Mouse (Mus musculus) lung, embryonic 15.5 days (tissue): ENCODE data around the gene Chadl. TPM values are rescaled to one million over a fixed set of nuclear protein-coding genes. Genes with fewer than 3 reads are reported as not detected.
"Not testable (repeated sequence)": the region's sequence is repeated elsewhere in the genome, so short reads cannot be mapped to it uniquely, and the experiment has no call there.

Experiments used
- ATAC-seq: fragments of 200-750 bp; cut with Nextera tagmentation; 2 replicates; pipeline ENCODE4 v1.8.0; 2017; ENCODE audit warnings: moderate number of reproducible peaks, borderline replicate concordance; ENCODE audit not compliant: low FRiP score, low TSS enrichment; ENCODE audit errors: extremely low read depth
- H3K27ac ChIP-seq: fragments of 300-500 bp; sonication (generic); 2 replicates; pipeline ENCODE4 v1.5.1; 2015; ENCODE audit warnings: moderate library complexity, mild to moderate bottlenecking, inconsistent platforms
- H3K27me3 ChIP-seq: fragments of 300-500 bp; sonication (generic); 2 replicates; pipeline ENCODE4 v1.6.1; 2015; ENCODE audit warnings: inconsistent platforms
- H3K36me3 ChIP-seq: fragments of 300-500 bp; sonication (generic); 2 replicates; pipeline ENCODE4 v1.6.1; 2015; ENCODE audit warnings: inconsistent platforms
- H3K4me1 ChIP-seq: fragments of 300-500 bp; sonication (generic); 2 replicates; pipeline ENCODE4 v1.6.1; 2015; ENCODE audit warnings: inconsistent platforms
- H3K4me2 ChIP-seq: fragments of 300-500 bp; sonication (generic); 2 replicates; pipeline ENCODE4 v1.6.1; 2015; ENCODE audit warnings: inconsistent platforms, mild to moderate bottlenecking, moderate library complexity
- H3K4me3 ChIP-seq: fragments of 300-500 bp; sonication (generic); 2 replicates; pipeline ENCODE4 v1.5.1; 2015; ENCODE audit warnings: mild to moderate bottlenecking, inconsistent platforms
- H3K9ac ChIP-seq: fragments of 300-500 bp; sonication (generic); 2 replicates; pipeline ENCODE4 v1.6.1; 2015; ENCODE audit warnings: inconsistent platforms
- H3K9me3 ChIP-seq: fragments of 300-500 bp; sonication (generic); 2 replicates; pipeline ENCODE4 v1.6.1; 2016; ENCODE audit warnings: inconsistent platforms
- WGBS: fragments of 180-500 bp; shearing (Covaris S2); methylation state at CpG from one replicate; pipeline ENCODE4 v1.1.7; 2015; 5-methylcytosine and 5-hydroxymethylcytosine counted together
- polyA plus RNA-seq: library from polyadenylated mRNA; unstranded; fragments of >200 nt; fragmentation: Nextera tagmentation; extraction: Ambion mirVana; gene quantifications from 2 replicates; pipeline ENCODE4 v1.2.1, GENCODE M21; 2015

Chadl gene
- 5.7 and 5.8 TPM in 2 replicates for polyA plus RNA-seq

DNA sequence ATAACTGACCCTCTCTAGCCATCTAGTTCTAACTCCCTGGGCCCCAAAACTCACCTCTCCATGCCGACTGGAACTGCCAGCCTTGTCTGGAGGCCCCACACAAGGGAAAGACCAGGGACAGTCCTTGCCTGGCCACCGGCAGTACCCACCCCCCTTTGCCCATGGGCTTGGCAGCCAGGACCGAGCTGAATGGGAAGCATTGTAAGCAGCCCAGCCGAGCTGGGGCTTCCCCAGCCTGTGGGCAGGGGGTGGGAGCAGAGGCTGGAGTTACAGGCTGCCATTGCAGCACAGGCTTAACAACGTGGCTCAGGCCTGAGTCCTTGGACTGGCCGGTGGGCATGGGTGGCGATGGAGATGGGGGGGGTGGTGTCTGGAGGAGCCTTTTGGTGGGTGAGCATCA lies at the start of gene Chadl:
Gene Chadl (minus strand): TSS at position 113 of the 400 bp plus-strand sequence.
- ATAC-seq: no peak
- no peaks in the 10 kb centered on the region for H3K36me3 ChIP-seq
- H3K9ac ChIP-seq: no peak within 1 kb of the TSS
- H3K4me3 ChIP-seq: no peak within 1 kb of the TSS
- WGBS: 57% methylated on average over 7 of the region's 7 CpGs
- peaks cover 20% of the 10 kb centered on the region for H3K4me1 ChIP-seq
- peaks cover 40% of the 10 kb centered on the region for H3K27me3 ChIP-seq
- H3K27ac ChIP-seq: no peak within 1 kb of the TSS
- H3K9me3 ChIP-seq: no peaks in the 10 kb centered on the region
- H3K4me2 ChIP-seq: no peak within 1 kb of the TSS

DNA sequence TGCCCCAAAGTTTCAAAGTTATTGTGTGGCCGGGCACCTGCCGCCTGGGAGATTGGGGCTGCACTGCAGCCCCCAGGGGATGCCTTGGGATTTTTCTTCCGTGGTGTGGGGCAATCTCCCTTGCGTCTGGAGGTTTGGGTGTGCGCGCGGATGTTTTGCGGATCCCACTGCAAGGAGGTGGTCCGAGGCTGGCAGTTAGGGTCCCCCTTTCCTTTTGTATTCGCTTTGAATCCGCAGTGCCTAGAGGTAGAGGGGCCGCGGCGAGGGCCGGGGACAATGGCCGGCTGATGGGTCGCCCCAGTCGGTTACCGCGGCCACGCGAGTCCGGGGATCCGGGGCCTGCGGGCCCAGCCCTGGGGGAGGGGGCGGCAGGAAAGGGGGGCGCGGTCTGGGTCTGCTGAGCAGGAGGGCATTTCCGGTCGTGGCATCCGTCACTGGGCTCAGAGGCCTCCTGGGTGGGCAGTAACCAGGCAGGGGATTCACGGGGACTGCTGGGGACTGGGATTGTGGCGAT lies 48.6 kb upstream of the Chadl start:
- Histone ChIP-seq H3K27ac (peak overlapping the region; percentile 90), H3K9ac (peak overlapping the region; percentile 72), H3K4me1 (peaks cover 14% of the 10 kb centered on the region), H3K4me2 (peak overlapping the region; percentile 75), H3K36me3 (no peaks in the 10 kb centered on the region), H3K9me3 (no peaks in the 10 kb centered on the region), H3K27me3 (no peaks in the 10 kb centered on the region), H3K4me3 (peak overlapping the region; percentile 82)
- ATAC-seq: peak; percentile 79
- under 1% methylated on average over 33 of the region's 33 CpGs for WGBS

DNA sequence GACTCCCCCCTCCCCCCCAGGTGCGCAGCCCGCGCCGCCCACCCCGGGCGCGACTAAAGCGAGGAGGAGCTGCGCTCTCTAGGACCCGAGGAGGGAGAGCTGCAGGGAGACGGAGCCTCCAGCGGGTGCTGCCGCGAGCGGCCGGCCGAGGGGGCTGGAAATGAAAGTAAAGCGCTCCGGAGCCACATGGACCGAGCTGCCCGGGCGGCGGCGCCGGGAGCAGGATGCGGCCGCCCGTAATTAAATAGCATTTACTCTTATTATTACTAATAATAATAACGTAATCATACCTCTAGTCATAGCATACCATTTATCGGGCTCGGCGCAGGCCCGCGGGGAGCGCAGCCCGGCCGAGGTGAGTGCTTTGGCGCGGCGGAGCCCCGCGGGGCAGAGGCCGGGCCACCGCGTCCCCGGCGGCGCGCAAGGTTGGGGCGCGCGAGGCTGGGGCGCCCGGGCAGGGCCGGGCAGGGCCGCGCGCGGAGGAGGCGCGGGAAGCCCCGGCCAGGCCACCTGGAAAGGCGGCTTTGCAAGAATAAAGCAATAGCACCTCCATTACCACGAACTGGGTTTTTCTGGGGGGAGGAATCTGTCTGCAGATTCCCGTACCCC lies 48.0 kb upstream of the Chadl start, which contains the start of the genes Zc3h7b and Rangap1:
Gene Zc3h7b (plus strand): TSS at position 66 of the 609 bp plus-strand sequence.
Gene Rangap1 (minus strand): TSS at position 539 of the 609 bp plus-strand sequence.
- under 1% methylated on average over 65 of the region's 65 CpGs for WGBS
- H3K36me3 ChIP-seq: no peaks in the 10 kb centered on the region
- H3K27ac ChIP-seq: peak within 1 kb of the TSS; percentile 90
- no peaks in the 10 kb centered on the region for H3K27me3 ChIP-seq
- H3K4me2 ChIP-seq: peak within 1 kb of the TSS; percentile 75
- ATAC-seq: peak; percentile 85
- peak within 1 kb of the TSS; percentile 82 for H3K4me3 ChIP-seq
- peak within 1 kb of the TSS; percentile 72 for H3K9ac ChIP-seq
- peaks cover 14% of the 10 kb centered on the region for H3K4me1 ChIP-seq
- H3K9me3 ChIP-seq: no peaks in the 10 kb centered on the region

DNA sequence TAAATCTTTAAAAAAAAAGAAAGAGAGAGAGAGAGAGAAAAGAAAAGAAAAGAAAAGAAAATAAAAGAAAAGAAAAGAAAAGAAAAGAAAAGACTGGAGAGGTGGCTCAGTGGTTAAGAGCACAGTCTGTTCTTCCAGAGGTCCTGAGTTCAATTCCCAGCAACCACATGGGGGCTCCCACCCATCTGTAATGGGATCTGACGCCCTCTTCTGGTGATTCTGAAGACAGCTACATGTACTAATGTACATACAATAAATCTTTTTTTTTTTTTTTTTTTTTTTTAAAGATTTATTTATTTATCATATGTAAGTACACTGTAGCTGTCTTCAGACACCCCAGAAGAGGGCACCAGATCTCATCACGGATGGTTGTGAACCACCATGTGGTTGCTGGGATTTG lies 45.3 kb upstream of the Chadl start:
- not testable (repeated sequence) for H3K4me3 ChIP-seq, H3K27ac ChIP-seq, H3K4me2 ChIP-seq, ATAC-seq, H3K9ac ChIP-seq, H3K36me3 ChIP-seq, H3K27me3 ChIP-seq, H3K9me3 ChIP-seq
- peaks cover 12% of the 10 kb centered on the region for H3K4me1 ChIP-seq
- 31% methylated on average over 2 of the region's 2 CpGs for WGBS

DNA sequence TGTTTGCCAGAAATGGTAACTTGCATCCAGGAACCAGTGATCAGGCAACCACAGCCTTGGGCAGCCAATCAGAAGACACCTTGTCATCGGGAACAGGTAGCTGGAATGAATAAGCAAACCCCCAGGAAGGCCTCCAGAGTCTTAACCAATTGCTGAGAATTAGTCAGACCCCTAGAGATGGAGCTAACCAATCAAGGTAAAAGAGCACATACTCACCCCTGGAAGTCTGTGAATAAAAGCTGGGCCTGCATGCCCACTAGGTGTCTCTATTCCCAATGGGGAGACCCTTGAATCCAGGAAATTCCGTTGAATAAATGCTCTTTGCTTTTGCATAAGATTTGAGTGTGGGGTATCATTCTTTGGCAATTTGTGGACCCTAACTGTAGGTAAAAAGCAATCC lies 42.8 kb upstream of the Chadl start:
- Histone ChIP-seq H3K27ac (no peak overlapping the region), H3K9me3 (no peaks in the 10 kb centered on the region), H3K9ac (no peak overlapping the region), H3K4me3 (no peak overlapping the region), H3K27me3 (no peaks in the 10 kb centered on the region), H3K4me1 (0 out of 2 replicates have a peak, but pooled peaks cover 4% of the 10 kb centered on the region), H3K4me2 (no peak overlapping the region), H3K36me3 (no peaks in the 10 kb centered on the region)
- WGBS: 10% methylated on average over 2 of the region's 2 CpGs
- ATAC-seq: no peak

DNA sequence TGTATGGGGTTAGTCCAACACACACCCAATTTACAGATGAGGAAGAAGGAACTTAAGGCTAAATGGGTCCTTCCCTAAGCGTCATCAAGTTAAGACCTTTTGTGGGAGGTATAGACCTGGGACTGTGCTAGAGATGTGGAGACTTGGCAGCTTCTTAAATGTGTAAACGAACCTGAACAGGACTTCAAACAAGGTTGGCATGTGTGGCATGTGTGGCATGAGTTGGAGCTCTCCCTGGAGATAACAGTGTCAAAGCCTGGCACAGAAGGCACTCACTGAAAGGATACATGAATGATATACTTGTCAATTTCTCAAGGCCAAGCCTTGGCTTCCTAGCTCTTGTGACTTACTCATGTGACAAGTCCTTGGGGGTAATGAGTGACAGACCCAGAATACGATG lies 42.2 kb upstream of the Chadl start:
- WGBS: 63% methylated on average over 3 of the region's 3 CpGs

DNA sequence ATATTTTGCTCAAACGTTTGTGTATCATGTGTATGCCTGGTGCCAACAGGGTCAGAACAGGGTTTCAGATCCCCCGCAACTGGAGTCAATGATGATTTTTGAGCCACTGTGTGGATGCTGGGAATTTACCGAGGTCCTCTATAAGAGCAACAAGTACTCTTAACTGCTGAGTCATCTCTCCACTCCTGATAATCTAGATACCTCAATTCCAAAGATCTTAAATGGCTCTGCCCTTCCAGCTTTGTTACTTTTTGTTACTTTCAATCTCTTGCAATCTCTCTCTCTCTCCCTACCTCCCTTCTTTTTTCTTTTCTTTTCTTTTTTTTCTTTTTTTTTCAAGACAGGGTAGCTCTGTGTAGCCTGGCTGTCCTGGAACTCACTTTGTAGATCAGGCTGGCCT lies 38.0 kb upstream of the Chadl start:
- no peaks in the 10 kb centered on the region for H3K27me3 ChIP-seq
- H3K27ac ChIP-seq: no peak overlapping the region
- H3K4me1 ChIP-seq: no peaks in the 10 kb centered on the region
- H3K36me3 ChIP-seq: no peaks in the 10 kb centered on the region
- no peak overlapping the region for H3K4me2 ChIP-seq
- H3K4me3 ChIP-seq: no peak overlapping the region
- 49% methylated on average over 3 of the region's 3 CpGs for WGBS
- no peaks in the 10 kb centered on the region for H3K9me3 ChIP-seq
- ATAC-seq: no peak
- H3K9ac ChIP-seq: no peak overlapping the region

More for the DNA sequence above, 42.2 kb upstream of the Chadl start:
- Histone ChIP-seq H3K27ac (no peak overlapping the region), H3K4me2 (no peak overlapping the region), H3K9me3 (no peaks in the 10 kb centered on the region), H3K9ac (no peak overlapping the region), H3K36me3 (no peaks in the 10 kb centered on the region), H3K27me3 (no peaks in the 10 kb centered on the region), H3K4me1 (0 out of 2 replicates have a peak, but pooled peaks cover 1% of the 10 kb centered on the region), H3K4me3 (no peak overlapping the region)
- no peak for ATAC-seq

DNA sequence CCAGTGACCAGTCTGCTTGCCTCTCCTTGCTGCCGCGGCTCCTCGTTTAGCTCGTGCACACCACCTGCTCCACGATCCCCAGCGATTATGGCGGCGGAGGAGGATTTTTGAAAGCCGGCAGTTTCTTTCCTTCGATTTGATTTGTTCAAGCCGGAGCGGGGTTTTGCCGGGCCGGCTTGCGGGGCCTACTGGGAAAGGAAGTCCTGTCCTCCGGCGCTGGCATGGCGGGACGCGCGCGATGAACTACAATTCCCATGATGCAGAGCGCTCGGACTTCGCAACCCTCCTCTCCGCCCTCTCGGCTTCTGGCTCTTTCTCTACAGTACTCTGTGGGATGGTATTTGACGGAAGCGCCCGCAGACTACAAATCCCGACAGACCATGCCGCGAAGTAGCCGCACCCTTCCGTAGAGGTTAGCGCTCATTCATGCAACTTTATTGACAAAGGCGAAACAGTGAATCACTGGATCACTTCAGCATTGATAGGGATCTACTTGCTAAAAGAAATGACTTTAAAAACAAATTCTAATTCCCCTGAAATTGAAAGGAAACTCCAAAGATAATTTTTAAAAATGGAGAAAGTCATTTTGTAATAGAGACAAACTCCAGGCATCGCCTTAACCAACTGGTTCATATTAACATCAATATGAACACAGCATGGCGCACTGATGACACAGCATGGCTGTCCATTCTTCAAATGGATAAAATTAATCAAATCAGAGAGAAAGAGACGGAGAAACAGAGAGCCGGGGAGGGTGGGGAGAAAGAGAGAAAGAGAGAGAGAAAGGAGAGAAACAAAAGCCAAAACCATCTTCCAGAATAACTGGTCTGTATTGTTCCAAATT lies 32.9 kb upstream of the Chadl start:
- H3K4me1 ChIP-seq: peaks cover 16% of the 10 kb centered on the region
- peak overlapping the region; percentile 86 for H3K9ac ChIP-seq
- 0 out of 2 replicates have a peak, but pooled peaks cover 3% of the 10 kb centered on the region for H3K36me3 ChIP-seq
- peak overlapping the region; percentile 80 for H3K4me2 ChIP-seq
- H3K9me3 ChIP-seq: no peaks in the 10 kb centered on the region
- peak overlapping the region; percentile 68 for H3K4me3 ChIP-seq
- H3K27ac ChIP-seq: peak overlapping the region; percentile 68
- 5% methylated on average over 41 of the region's 41 CpGs for WGBS
- H3K27me3 ChIP-seq: no peaks in the 10 kb centered on the region
- peak; percentile 99 for ATAC-seq

DNA sequence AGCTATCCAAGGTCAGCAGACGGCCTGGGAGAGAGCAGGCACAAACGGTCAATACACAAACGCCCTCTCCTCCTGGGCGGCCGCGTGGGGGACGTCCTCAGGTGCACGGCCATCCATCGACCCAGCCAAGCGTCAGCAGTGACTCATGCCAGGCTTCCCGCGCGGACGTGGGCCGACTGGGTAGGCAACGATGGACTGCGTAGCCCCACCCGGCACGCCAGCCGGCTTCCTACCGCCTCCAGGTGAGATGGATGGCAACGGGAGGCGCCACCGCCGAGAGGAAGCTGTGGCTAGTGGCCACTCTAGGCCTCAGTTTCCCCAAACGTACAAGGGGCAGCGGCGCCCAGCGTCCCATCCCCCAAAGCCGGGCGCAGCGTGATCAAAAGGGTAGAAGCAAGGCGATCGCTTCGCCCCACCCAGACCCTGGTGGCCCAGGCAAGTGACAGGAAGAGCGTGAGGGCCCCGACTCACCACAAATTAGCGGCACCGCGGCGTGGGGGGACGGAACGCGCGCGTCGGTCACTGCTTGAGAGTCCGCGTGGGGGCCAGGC lies 32.2 kb upstream of the Chadl start:
- Histone ChIP-seq H3K9me3 (no peaks in the 10 kb centered on the region), H3K27ac (peak overlapping the region; percentile 68), H3K27me3 (no peaks in the 10 kb centered on the region), H3K4me3 (peak overlapping the region; percentile 68), H3K9ac (peak overlapping the region; percentile 86), H3K36me3 (peaks cover 7% of the 10 kb centered on the region; the same call in 1 of the 2 replicates), H3K4me1 (peaks cover 16% of the 10 kb centered on the region), H3K4me2 (peak overlapping the region; percentile 80)
- WGBS: under 1% methylated on average over 49 of the region's 49 CpGs
- ATAC-seq: peak; percentile 41

DNA sequence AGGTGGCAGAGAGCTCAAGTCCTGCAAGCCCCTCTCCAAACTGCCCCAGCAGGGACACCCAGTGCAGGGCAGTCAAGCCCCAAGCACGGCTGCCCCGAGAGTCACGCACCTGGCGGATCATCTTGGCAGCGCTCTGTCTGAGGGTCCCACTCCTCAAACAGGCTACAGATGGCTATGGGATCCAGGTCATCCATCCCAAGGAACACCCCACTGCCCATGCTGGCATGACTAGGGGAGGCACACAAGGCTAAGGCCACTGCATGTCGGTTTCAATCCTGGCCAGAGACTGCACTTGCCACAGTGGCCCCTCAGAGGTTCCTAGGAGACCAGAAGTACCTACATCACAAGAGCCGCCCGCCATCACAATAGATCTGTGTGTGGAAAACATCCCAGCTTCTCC lies 28.9 kb upstream of the Chadl start:
- Histone ChIP-seq H3K4me1 (peaks cover 16% of the 10 kb centered on the region), H3K4me3 (no peak overlapping the region), H3K9ac (no peak overlapping the region), H3K9me3 (no peaks in the 10 kb centered on the region), H3K27ac (no peak overlapping the region), H3K27me3 (no peaks in the 10 kb centered on the region), H3K4me2 (no peak overlapping the region), H3K36me3 (peaks cover 41% of the 10 kb centered on the region)
- 96% methylated on average over 8 of the region's 8 CpGs for WGBS
- no peak for ATAC-seq

DNA sequence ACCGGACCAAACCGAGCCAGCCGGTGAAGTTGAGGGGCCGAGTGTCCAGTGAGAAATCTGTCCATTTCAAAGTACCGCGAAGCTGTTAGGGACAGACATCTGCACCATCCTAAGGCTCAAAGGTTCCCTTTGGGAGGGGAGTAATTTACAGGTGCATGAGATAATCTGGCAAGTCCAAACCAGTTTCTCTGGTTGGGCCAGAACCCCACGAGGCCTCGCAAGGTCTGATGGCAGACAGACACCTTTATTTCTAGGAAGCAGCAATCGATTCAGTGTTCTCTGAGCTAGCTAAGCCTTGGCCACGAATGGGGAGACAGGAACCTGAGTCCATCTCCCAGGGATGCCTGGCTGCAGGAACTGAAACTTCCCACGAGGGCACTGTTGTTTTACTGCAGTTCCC lies 26.6 kb upstream of the Chadl start:
- 88% methylated on average over 11 of the region's 11 CpGs for WGBS
- H3K9me3 ChIP-seq: no peaks in the 10 kb centered on the region
- ATAC-seq: no peak
- no peak overlapping the region for H3K27ac ChIP-seq
- no peaks in the 10 kb centered on the region for H3K27me3 ChIP-seq
- peaks cover 13% of the 10 kb centered on the region for H3K4me1 ChIP-seq
- H3K36me3 ChIP-seq: peaks cover 64% of the 10 kb centered on the region
- no peak overlapping the region for H3K9ac ChIP-seq
- no peak overlapping the region for H3K4me3 ChIP-seq
- H3K4me2 ChIP-seq: no peak overlapping the region
